Mouse (Mus musculus): Measurements from ENCODE around the gene Hrct1. TPM values are rescaled to one million over a fixed set of nuclear protein-coding genes. Genes with fewer than 3 reads are reported as not detected.

The Hrct1 gene
- polyA plus RNA-seq, 1 experiment = not detected

DNA sequence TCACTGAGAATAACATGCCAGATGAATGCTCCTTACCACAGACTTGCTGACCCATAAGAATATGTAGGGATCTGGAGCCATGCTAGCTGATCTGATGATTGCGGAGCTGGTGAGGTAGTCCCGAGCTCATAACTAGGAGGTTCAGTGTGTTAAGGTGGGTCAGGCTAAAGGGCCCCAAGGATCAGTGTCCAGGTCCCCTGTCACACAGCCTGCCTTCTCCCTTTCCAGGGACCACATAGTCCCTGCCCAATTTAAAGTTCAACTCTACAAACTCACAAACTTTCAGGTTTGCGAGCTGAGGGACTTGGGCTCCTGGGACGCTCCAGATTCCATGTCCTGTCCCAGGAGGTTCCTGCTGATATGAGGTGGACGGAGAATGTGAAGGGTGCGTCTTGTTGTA is 26.3 kb upstream of the Hrct1 start, which contains the start of gene Olfr70:
TSS of gene Olfr70 (minus strand) at position 101 of the 400 bp plus-strand sequence.
- TF ChIP-seq TAL1 (IDR thresholded peaks at IDR 0.05; ENCODE audit: low read length) = no peak
- Histone ChIP-seq H3K4me1 (ENCODE audit: control insufficient read depth) (no peaks in the 10 kb centered on the region), H3K4me3 (replicated peaks) (no peak within 1 kb of the TSS), H3K36me3 (ENCODE audit: control insufficient read depth) (no peaks in the 10 kb centered on the region), H3K9me3 (ENCODE audit: control insufficient read depth, low read length) (no peaks in the 10 kb centered on the region), H3K27me3 (ENCODE audit: control insufficient read depth) (no peaks in the 10 kb centered on the region)

- Histone ChIP-seq H3K9me3 (ENCODE audit: control insufficient read depth, low read length) (no peaks in the 10 kb centered on the region), H3K4me3 (replicated peaks) (no peak overlapping the region), H3K4me1 (ENCODE audit: control insufficient read depth) (no peaks in the 10 kb centered on the region), H3K36me3 (ENCODE audit: control insufficient read depth) (no peaks in the 10 kb centered on the region), H3K27me3 (ENCODE audit: control insufficient read depth) (no peaks in the 10 kb centered on the region)
- TF ChIP-seq TAL1 (IDR thresholded peaks at IDR 0.05; ENCODE audit: low read length) (no peak), GATA1 (IDR thresholded peaks at IDR 0.05; ENCODE audit: low read length) (no peak)
These were observed 23.5 kb upstream of the Hrct1 start for GRCm38 (mm10) chr4:43703439-43703838.

DNA sequence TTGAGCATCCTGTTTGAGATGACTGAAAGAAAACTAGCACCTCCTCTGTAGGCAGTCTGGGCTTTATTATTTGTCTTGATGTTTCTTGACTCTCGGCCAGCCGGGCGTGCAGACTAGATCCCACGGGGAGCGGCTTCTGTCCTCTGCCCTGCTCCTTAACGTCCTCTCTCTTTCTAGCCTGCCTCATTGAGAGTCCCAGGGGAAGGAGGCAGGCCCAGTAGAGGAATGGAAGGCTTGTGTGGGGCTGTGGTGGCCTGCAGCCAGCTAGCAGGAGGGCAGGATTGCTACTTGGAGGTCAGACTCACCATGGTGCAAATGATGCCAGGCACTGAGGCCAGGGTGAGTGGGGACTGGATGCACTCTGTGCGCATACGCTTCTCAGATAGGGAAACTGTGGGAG is 23.1 kb upstream of the Hrct1 start:
- Histone ChIP-seq H3K27me3 (ENCODE audit: control insufficient read depth) (no peaks in the 10 kb centered on the region), H3K4me3 (replicated peaks) (no peak overlapping the region), H3K4me1 (ENCODE audit: control insufficient read depth) (no peaks in the 10 kb centered on the region), H3K36me3 (ENCODE audit: control insufficient read depth) (no peaks in the 10 kb centered on the region), H3K9me3 (ENCODE audit: control insufficient read depth, low read length) (no peaks in the 10 kb centered on the region)
- no peak for TF ChIP-seq GATA1 (IDR thresholded peaks at IDR 0.05; ENCODE audit: low read length)
- no peak for TF ChIP-seq TAL1 (IDR thresholded peaks at IDR 0.05; ENCODE audit: low read length)

GRCm38 (mm10) chr4:43705991-43706390 is 21.0 kb upstream of the Hrct1 start:
- H3K4me1 ChIP-seq (ENCODE audit: control insufficient read depth) = no peaks in the 10 kb centered on the region
- no peak overlapping the region for H3K4me3 ChIP-seq (replicated peaks)
- no peaks in the 10 kb centered on the region for H3K27me3 ChIP-seq (ENCODE audit: control insufficient read depth)
- no peaks in the 10 kb centered on the region for H3K36me3 ChIP-seq (ENCODE audit: control insufficient read depth)
- H3K9me3 ChIP-seq (ENCODE audit: control insufficient read depth, low read length) = no peaks in the 10 kb centered on the region
- TF ChIP-seq GATA1 (IDR thresholded peaks at IDR 0.05; ENCODE audit: low read length) = no peak
- no peak for TF ChIP-seq TAL1 (IDR thresholded peaks at IDR 0.05; ENCODE audit: low read length)

DNA sequence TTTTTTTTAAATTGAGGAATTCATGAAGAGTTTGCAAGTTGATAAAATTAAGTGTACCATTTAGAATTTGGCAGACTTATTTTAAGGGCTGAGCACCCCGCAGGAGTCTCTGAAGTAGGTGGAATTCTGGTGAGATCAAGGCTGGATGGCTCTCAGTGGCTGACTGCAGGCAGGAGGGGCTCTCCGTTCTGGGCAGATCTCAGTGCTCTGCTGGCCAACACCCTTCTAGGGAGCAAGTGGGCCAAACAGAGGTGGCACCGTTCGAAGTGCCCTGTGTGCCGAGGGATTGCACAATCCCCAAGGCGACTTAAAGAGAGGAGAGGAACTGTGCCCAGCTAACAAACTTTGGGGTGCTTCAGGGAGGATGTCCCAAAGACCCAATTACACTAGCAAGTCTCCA is 17.1 kb upstream of the Hrct1 start, which contains the start of gene Olfr71:
TSS of gene Olfr71 (minus strand) at position 387 of the 400 bp plus-strand sequence.
- Histone ChIP-seq H3K27me3 (ENCODE audit: control insufficient read depth) (peaks cover 3% of the 10 kb centered on the region; the same call in 1 of the 2 replicates), H3K36me3 (ENCODE audit: control insufficient read depth) (no peaks in the 10 kb centered on the region), H3K9me3 (ENCODE audit: control insufficient read depth, low read length) (no peaks in the 10 kb centered on the region), H3K4me1 (ENCODE audit: control insufficient read depth) (no peaks in the 10 kb centered on the region), H3K4me3 (replicated peaks) (no peak within 1 kb of the TSS)
- TF ChIP-seq GATA1 (IDR thresholded peaks at IDR 0.05; ENCODE audit: low read length) = no peak
- no peak for TF ChIP-seq TAL1 (IDR thresholded peaks at IDR 0.05; ENCODE audit: low read length)

DNA sequence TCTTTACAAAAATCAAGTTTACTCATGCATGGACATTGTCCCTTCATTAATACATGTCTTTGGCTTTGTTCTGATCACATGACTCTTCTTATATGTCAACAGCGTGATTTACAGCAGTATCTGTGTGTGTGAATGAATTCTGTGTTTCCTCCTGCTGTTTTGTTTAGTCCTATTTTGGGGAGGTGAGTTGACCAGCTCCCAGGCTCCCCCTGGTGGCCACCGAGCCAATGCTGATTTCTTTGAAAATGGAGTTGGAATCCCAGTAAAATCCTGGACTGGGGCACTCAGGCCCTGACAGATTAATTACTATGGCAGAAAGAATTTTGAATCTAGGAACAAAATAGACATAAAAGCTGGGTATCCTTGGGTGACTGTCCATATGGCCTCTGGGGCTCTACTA is 15.2 kb upstream of the Hrct1 start:
- TF ChIP-seq TAL1 (IDR thresholded peaks at IDR 0.05; ENCODE audit: low read length) (no peak), GATA1 (IDR thresholded peaks at IDR 0.05; ENCODE audit: low read length) (no peak)
- Histone ChIP-seq H3K27me3 (ENCODE audit: control insufficient read depth) (peaks cover 5% of the 10 kb centered on the region), H3K4me3 (replicated peaks) (no peak overlapping the region), H3K4me1 (ENCODE audit: control insufficient read depth) (no peaks in the 10 kb centered on the region), H3K9me3 (ENCODE audit: control insufficient read depth, low read length) (no peaks in the 10 kb centered on the region), H3K36me3 (ENCODE audit: control insufficient read depth) (no peaks in the 10 kb centered on the region)

GRCm38 (mm10) chr4:43713652-43714219 is 13.3 kb upstream of the Hrct1 start:
- no peaks in the 10 kb centered on the region for H3K36me3 ChIP-seq (ENCODE audit: control insufficient read depth)
- TF ChIP-seq GATA1 (IDR thresholded peaks at IDR 0.05; ENCODE audit: low read length) = no peak
- no peak for TF ChIP-seq TAL1 (IDR thresholded peaks at IDR 0.05; ENCODE audit: low read length)
- H3K4me1 ChIP-seq (ENCODE audit: control insufficient read depth) = no peaks in the 10 kb centered on the region
- no peak overlapping the region for H3K4me3 ChIP-seq (replicated peaks)
- H3K27me3 ChIP-seq (ENCODE audit: control insufficient read depth) = peaks cover 5% of the 10 kb centered on the region
- no peaks in the 10 kb centered on the region; the same call in 1 of the 2 replicates for H3K9me3 ChIP-seq (ENCODE audit: control insufficient read depth, low read length)

DNA sequence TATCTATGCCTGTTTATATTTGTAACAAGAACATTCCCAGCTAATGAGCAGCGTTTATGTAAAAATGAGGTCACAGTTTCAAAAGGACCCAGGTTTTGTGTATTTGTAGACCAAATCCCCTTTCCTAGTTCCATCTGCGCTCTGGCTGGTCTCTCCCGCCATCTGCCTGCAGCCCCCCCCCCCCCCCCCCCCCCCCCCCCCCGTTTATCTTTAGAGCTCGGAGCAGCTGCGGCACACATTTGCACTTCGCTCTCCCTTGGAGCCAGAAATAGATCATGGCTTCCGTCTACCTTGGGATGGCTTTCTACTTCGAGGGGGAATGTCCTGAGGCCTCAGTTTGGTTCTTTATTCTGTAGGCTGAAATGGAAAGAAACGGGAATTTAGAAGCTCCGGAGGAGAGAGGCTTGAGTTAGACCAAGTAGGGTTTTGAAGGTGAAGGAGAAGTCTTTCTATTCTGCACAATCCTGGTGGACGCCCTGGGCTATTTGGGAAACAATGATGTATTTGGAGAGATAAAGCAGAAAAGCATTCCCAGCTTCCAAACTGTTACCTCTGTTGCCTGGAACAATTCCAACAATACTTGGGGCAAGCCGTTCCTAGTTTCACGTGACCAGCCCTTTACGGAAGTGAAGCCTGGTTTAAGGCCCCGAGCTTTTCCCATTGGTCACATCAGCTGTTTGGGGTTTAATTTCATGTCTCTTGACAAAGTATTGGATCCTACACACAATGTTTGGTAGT is 6.3 kb upstream of the Hrct1 start:
- Histone ChIP-seq H3K9me3 (ENCODE audit: control insufficient read depth, low read length) (no peaks in the 10 kb centered on the region; the same call in 1 of the 2 replicates), H3K4me1 (ENCODE audit: control insufficient read depth) (no peaks in the 10 kb centered on the region), H3K4me3 (replicated peaks) (no peak overlapping the region), H3K36me3 (ENCODE audit: control insufficient read depth) (no peaks in the 10 kb centered on the region), H3K27me3 (ENCODE audit: control insufficient read depth) (peaks cover 1% of the 10 kb centered on the region)
- TF ChIP-seq TAL1 (IDR thresholded peaks at IDR 0.05; ENCODE audit: low read length) (no peak), GATA1 (IDR thresholded peaks at IDR 0.05; ENCODE audit: low read length) (no peak)

DNA sequence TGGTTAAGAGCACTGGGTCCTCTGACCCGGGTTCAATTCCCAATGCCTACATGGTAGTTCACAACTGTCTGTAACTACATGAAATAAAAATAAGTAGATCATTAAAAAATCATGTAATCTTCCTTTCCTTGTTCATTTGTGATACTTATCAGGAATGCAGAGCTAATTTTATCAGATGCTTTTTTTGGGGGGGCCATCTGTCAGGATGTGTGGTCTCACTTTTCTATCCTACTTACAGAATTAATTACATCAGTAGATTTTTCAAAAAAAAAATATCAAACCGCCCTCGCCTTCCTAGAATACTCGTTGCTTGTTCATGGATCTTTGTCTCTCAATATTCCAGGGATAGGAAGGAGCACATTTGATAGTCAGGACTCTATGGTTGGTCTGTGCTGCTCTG is 4.8 kb upstream of the Hrct1 start:
- H3K4me3 ChIP-seq (replicated peaks) = no peak overlapping the region
- H3K4me1 ChIP-seq (ENCODE audit: control insufficient read depth) = no peaks in the 10 kb centered on the region
- H3K9me3 ChIP-seq (ENCODE audit: control insufficient read depth, low read length) = no peaks in the 10 kb centered on the region; the same call in 1 of the 2 replicates
- H3K36me3 ChIP-seq (ENCODE audit: control insufficient read depth) = no peaks in the 10 kb centered on the region
- TF ChIP-seq GATA1 (IDR thresholded peaks at IDR 0.05; ENCODE audit: low read length) (no peak), TAL1 (IDR thresholded peaks at IDR 0.05; ENCODE audit: low read length) (no peak)
- no peaks in the 10 kb centered on the region for H3K27me3 ChIP-seq (ENCODE audit: control insufficient read depth)
